In the genomic region with DNA sequence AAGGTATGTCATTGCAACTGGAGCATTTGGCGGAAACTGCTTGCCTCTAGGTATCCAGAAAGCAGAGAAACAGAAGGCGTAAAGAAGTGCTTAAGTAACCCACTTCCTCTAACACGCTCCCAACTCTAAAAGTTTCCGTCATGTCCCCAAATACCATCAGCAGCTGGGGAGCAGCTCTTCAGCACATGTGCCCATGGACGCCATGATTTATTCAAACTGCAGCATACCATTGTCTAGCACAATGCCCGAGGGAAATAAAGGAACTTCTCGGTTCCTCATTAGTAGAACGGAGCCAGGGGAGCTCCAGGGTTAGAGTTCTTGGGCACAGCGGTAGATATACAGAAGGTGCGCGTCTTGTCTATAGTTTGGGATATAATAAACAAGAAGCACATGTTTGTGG, we compare ENCODE assay signal across 19 mouse cellular contexts.
DNase-seq lines count a peak whose midpoint lies in the region; TF ChIP-seq lines count a peak whose summit lies in the region.
"Had no signal": no experiment of that assay in that cellular context is flagged by ENCODE, and none has a peak within 500 bp of the region (broad histone marks: within the 10 kb centered on the region; RNA-seq: fewer than 3 reads in every experiment).

No protein-coding gene starts in this region.

- H3K79me2 ChIP-seq in CH12.LX (replicated peaks; ENCODE audit: control insufficient read depth, extremely low read depth, insufficient read depth, poor library complexity, severe bottlenecking) = no peaks in the 10 kb centered on the region

- no peak for TF ChIP-seq POLR2A in CH12.LX (IDR thresholded peaks at IDR 0.05; ENCODE audit: low read depth, low read length)

- peaks cover 15% of the 10 kb centered on the region for H3K9me3 ChIP-seq in CH12.LX (replicated peaks; ENCODE audit: low read length)
- H3K9me3 ChIP-seq: embryonic facial prominence, embryonic 13.5 days; forebrain, embryonic 15.5 days had no signal

- no peak overlapping the region for H3K9ac ChIP-seq in CH12.LX (ENCODE audit: insufficient read depth, low read depth)
- H3K9ac ChIP-seq: embryonic facial prominence, embryonic 13.5 days; forebrain, embryonic 13.5 days; forebrain, embryonic 15.5 days; forebrain, postnatal 0 days had no signal

- H3K36me3 ChIP-seq in CH12.LX (replicated peaks in 1 of 2; ENCODE audit: control insufficient read depth in 1 of 2, insufficient read depth in 1 of 2, low read length in 1 of 2) = no peaks in the 10 kb centered on the region
- H3K36me3 ChIP-seq: embryonic facial prominence, embryonic 13.5 days; forebrain, embryonic 15.5 days had no signal

- peaks cover 0 to 18% of the 10 kb centered on the region in 2 experiments; a peak in 2 of 4 replicates for H3K4me1 ChIP-seq in CH12.LX (ENCODE audit: control insufficient read depth in 1 of 2, insufficient read depth in 2 of 2)

- H3K27ac ChIP-seq in CH12.LX (ENCODE audit: insufficient read depth, low read depth) = no peak overlapping the region
- H3K27ac ChIP-seq: embryonic facial prominence, embryonic 13.5 days; forebrain, embryonic 13.5 days; forebrain, embryonic 15.5 days had no signal

- H3K27me3 ChIP-seq in CH12.LX (replicated peaks) = no peaks in the 10 kb centered on the region
- H3K27me3 ChIP-seq: embryonic facial prominence, embryonic 13.5 days; forebrain, embryonic 13.5 days; forebrain, embryonic 15.5 days; Patski had no signal

- no peak for TF ChIP-seq RAD21 in CH12.LX (IDR thresholded peaks at IDR 0.05; ENCODE audit: low read depth, low read length)

- in situ Hi-C loops in CH12.LX (cut with MboI; ENCODE audit: low pct_ligation_motif_present, low pct_unique_long_range_greater_than_20kb, low sequenced_read_pairs) = no loop called here

- H3K4me2 ChIP-seq in CH12.LX (ENCODE audit: insufficient read depth, low read depth, poor library complexity, severe bottlenecking) = no peak overlapping the region
- H3K4me2 ChIP-seq: embryonic facial prominence, embryonic 13.5 days; forebrain, embryonic 13.5 days; forebrain, embryonic 15.5 days had no signal

- H3K4me3 ChIP-seq in CH12.LX (replicated peaks in 1 of 3; ENCODE audit: low read depth in 2 of 3, low read length in 2 of 3, poor library complexity in 1 of 3) = no peak overlapping the region
- H3K4me3 ChIP-seq: embryonic facial prominence, embryonic 13.5 days; forebrain, embryonic 13.5 days; forebrain, embryonic 15.5 days had no signal

- dilution Hi-C loops in CH12.LX (cut with MboI; ENCODE audit: extremely low pct_ligation_motif_present, extremely low pct_unique_long_range_greater_than_20kb, low sequenced_read_pairs) = no loop called here

- TF ChIP-seq CTCF in CH12.LX (conservative IDR thresholded peaks at IDR 0.05 in 1 of 2, IDR thresholded peaks at IDR 0.05 in 1 of 2; ENCODE audit: low read depth in 2 of 2, low read length in 2 of 2) = no peak

- peak; percentile 5 for DNase-seq in embryo, embryonic 11 days
- DNase-seq in embryo, embryonic 10 days (ENCODE audit: low spot score) = no peak
- peak; percentile 29 for DNase-seq in heart, adult 11 months
- no peak for DNase-seq in heart, postnatal 14 days
- DNase-seq in CH12.LX (ENCODE audit: extremely low read depth) (peak; percentile 86), MN1 (ENCODE audit: low spot score) (no peak)
- DNase-seq: adrenal gland, adult 8-10 months; adrenal gland, postnatal 14 days; adrenal gland, postnatal 36 days; cerebellum, adult 11-12 months; cerebellum, adult 2 months; cerebellum, adult 9-10 months; cerebellum, postnatal 10 days; cerebellum, postnatal 25 days; forebrain, postnatal 0 days had no signal

- intact Hi-C loops in heart, postnatal 14 days (cut with DNase I) = no loop called here

- peak; percentile 73 for TF ChIP-seq EP300 in CH12.LX (IDR thresholded peaks at IDR 0.05; ENCODE audit: low read length)

TF ChIP-seq in CH12.LX, 34 proteins besides CTCF, POLR2A, EP300 and RAD21:
- 0 out of 2 replicates have a peak, but pooled peaks have one; percentile 59 for TF ChIP-seq MAX (IDR thresholded peaks at IDR 0.05; ENCODE audit: low read length)
- no peak for TF ChIP-seq RCOR1 (conservative IDR thresholded peaks at IDR 0.05; ENCODE audit: low read depth, low read length)
- TF ChIP-seq MXI1 (IDR thresholded peaks at IDR 0.05; ENCODE audit: low read depth, low read length) = no peak
- TF ChIP-seq IRF4 (IDR thresholded peaks at IDR 0.05; ENCODE audit: low read depth, low read length) = peak; percentile 26; the same call in 1 of the 2 replicates
- 0 out of 2 replicates have a peak, but pooled peaks have one; percentile 22 for TF ChIP-seq MAFK (IDR thresholded peaks at IDR 0.05; ENCODE audit: insufficient replicate concordance, low read length)
- no peak for TF ChIP-seq SIN3A (IDR thresholded peaks at IDR 0.05; ENCODE audit: low read length)
- TF ChIP-seq MYC (IDR thresholded peaks at IDR 0.05; ENCODE audit: low read depth, low read length) = peak; percentile 79; the same call in 1 of the 2 replicates
- TF ChIP-seq JUND (conservative IDR thresholded peaks at IDR 0.05; ENCODE audit: low read depth, low read length) = no peak
- TF ChIP-seq BHLHE40 (IDR thresholded peaks at IDR 0.05; ENCODE audit: low read depth, low read length) = peak; percentile 66
- peak; percentile 37; the same call in 1 of the 2 replicates for TF ChIP-seq ETS1 (conservative IDR thresholded peaks at IDR 0.05; ENCODE audit: low read depth, low read length)
- 0 out of 2 replicates have a peak, but pooled peaks have one; percentile 12 for TF ChIP-seq TCF12 (IDR thresholded peaks at IDR 0.05; ENCODE audit: low read depth, low read length)

Comparison
In these comparisons a context has a peak if more than half of its experiments do, and no peak if none do; other contexts are left out.
1. DNase-seq: peak in embryo, embryonic 11 days (single experiment), heart, adult 11 months (single experiment) and CH12.LX (single experiment); none in embryo, embryonic 10 days (single experiment), heart, postnatal 14 days (0 of 2) and MN1 (single experiment).